Mouse (Mus musculus): ENCODE measurements around the gene Trpm6.
A peak's percentile ranks its signal among the peaks of the same experiment; 100 is the strongest.

Gene Trpm6

GRCm38 (mm10) chr19:18771561-18771960 is 21.8 kb downstream of the Trpm6 start:
- no peak for DNase-seq (ENCODE audit: low read depth)

GRCm38 (mm10) chr19:18772888-18773488 is 23.2 kb downstream of the Trpm6 start:
- no peak for DNase-seq (ENCODE audit: low read depth)

DNA sequence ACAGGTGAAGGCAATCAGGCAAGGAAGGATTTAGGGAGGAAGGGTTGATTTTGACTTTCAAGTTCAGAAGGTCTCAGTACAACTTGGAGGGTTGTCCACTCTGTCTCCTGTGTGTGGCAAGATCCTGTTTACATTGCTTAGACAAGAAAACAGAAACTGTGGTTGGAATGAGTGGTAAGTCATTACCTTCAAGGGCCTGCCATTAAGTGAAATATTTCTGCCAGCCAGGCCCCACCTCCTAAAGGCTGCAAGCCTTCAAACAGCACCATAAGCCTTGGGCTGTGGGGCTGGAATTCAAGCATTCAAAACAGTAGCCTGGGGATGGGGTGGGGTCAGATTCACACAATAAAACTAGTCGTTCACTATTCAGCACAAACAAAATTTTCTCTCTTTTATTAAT is 24.3 kb downstream of the Trpm6 start:
- DNase-seq (ENCODE audit: low read depth) = no peak

- no peak for DNase-seq (ENCODE audit: low read depth)
These were observed 49.9 kb downstream of the Trpm6 start for GRCm38 (mm10) chr19:18799646-18800045.

DNA sequence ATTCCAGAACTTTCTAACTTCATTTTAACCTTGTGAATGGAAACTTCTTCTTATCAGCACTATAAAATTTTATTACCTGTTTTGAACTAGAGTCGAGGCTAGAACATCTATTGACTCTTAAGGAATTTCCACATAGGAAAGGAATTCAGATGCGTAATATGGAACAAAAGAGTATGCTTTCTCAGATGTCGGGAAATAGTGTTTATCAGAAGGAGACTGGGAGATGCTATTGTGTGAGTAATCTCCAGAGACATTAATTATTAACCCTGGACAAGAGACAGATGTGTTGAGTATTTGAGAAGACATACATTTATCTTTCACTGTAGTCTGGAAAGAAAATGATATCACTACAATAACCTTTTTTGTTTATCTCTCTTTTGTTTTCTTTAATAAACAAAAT is 61.5 kb downstream of the Trpm6 start:
- no peak for DNase-seq (ENCODE audit: low read depth)

- no peak for DNase-seq (ENCODE audit: low read depth)
These were observed 65.4 kb downstream of the Trpm6 start for GRCm38 (mm10) chr19:18815170-18815569.

GRCm38 (mm10) chr19:18817425-18817824 is 67.6 kb downstream of the Trpm6 start:
- DNase-seq (ENCODE audit: low read depth) = no peak

GRCm38 (mm10) chr19:18828601-18829000 is 78.8 kb downstream of the Trpm6 start:
- no peak for DNase-seq (ENCODE audit: low read depth)

- no peak for DNase-seq (ENCODE audit: low read depth)
These were observed 81.4 kb downstream of the Trpm6 start for GRCm38 (mm10) chr19:18831196-18831595.

- peak; percentile 54 for DNase-seq (ENCODE audit: low read depth)
These were observed 85.2 kb downstream of the Trpm6 start for GRCm38 (mm10) chr19:18834971-18835370.

- no peak for DNase-seq (ENCODE audit: low read depth)
These were observed 92.2 kb downstream of the Trpm6 start for GRCm38 (mm10) chr19:18841789-18842562.

GRCm38 (mm10) chr19:18842626-18843025 is 92.8 kb downstream of the Trpm6 start:
- no peak for DNase-seq (ENCODE audit: low read depth)

GRCm38 (mm10) chr19:18846336-18846735 is 96.6 kb downstream of the Trpm6 start:
- no peak for DNase-seq (ENCODE audit: low read depth)

DNA sequence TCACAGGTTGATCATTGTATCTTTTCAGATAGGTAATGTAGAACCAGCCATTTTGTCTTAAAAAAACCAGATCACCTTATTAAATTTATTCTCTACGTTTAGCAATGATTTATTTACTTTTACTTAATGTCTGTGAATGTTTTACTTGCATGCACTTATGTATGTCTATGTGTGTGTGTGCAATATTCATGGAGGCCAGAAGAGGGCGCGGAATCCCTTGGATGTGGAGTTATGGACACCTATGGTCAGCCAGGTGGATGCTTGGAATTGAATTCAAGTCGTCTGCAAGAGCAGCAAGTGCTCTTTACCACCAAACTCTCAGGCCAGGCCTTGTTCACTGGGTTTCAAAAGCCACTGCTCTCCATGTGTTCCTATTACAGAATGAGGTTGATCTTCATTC is 118.5 kb downstream of the Trpm6 start:
- DNase-seq (ENCODE audit: low read depth) = no peak

DNA sequence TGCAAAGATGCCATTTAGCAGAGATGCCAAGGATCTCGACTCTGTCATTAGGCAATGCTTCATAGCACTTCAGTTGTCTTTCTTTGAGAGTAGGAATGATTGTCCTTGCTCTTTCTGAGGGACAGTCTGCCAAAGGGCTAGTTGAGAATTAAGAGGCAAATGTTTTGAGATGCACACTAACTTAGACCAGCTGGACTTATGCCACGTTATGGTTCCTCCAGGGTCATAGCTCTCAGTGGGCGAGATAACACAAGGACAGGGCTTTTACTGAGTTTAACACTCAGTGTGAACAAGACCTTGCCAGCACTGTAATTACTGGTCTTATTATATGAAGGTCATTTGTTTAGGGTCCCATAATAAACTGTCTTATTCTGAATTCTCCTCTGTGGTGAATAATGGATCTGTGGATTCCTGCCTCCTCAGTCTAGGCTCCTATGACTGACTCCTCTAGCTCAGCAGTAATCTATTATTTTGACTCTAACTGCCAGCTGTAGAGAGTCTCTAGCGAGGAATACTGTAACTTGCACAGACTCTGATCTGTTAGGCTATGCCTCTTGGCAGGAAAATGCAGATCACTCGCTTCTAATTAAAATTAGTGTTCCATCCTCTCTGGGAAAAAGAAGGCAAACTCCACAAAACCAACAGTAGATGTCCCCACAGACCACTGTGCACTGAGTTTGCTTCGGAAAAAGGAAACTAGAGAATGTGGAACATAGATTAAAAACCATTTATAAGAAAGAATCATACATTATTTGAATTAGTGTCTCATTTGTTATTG is 123.2 kb downstream of the Trpm6 start:
- no peak for DNase-seq (ENCODE audit: low read depth)

DNA sequence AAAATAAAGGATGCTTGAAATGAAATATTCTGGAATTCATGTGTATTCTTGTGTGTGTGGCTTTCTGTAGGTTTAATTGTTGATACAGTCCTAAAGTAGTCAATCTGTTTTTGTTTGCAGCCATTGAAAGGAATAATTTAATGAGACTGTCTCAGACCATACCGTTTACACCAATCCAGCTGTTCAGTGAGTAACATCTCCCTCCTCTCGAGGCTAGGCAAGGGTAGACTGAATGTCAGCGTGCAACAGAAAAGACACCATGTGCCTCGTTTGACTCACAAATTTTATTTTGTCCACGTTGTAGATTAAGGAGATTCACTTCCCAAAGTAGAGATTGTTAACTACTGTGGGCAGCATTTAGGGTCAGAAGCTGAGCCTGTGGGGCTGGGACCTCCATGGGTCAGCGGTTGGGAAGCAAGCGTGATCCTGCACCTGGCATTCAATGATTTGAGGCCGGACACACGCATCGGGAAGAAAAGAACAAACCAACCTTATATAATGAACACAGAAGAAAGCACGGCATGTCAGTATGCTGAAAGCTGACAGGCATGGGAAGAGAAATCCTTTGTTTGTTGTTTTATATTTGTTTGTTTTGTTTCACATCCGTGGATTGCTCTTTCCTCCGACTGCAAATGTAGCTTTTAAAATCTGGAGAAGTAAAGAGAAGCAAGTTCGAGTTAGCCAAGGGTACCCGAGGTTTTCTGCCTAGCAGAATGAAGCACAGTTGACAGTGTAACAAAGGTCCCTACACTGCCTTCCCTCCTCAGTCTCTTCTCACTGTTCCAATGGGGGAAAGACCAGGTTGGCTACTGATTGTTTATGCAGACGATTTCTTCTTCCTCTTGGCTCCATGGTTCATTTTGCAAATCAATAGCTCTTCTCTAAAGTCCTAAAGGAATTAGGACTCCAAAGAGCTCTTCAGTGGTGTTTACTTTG is 124.2 kb downstream of the Trpm6 start:
- no peak for DNase-seq (ENCODE audit: low read depth)

DNA sequence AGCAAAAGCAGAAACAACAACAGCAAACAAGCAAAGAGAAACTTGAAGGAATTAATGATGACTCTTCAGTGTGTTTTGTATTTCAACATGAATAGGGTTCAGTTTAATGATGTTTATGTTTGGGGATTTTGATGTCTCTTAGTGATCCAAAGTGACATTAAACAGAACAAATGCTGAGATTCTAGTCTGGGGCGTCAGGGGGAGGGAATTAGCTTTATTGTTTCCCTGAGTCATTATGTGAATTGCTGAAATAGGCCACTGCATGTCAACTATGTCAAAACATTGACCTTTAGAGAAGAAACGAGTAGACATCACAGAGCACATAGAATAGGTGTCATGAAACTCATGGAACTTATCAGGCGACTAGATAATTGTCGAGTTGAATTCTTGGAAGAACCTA is 129.5 kb downstream of the Trpm6 start:
- DNase-seq (ENCODE audit: low read depth) = no peak

DNA sequence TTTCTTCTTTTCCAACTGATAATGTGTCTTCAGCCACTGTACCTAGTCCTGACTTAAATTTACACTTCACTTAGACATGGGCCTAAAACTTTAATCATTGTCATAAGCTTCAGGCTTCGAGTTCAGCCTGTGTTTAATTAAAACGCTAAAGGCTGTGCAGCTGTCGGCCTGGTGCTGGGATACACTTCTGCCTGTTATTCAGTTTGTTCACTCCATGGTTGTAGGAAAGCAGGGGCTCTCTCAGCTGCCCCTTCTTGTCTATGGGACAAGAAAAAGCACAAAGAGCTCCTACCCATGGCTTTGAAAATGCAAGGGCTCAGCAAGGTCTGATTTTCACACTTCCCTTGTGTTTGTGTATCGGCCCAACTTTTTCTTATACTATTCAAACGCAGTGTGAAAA is 131.4 kb downstream of the Trpm6 start:
- no peak for DNase-seq (ENCODE audit: low read depth)

DNA sequence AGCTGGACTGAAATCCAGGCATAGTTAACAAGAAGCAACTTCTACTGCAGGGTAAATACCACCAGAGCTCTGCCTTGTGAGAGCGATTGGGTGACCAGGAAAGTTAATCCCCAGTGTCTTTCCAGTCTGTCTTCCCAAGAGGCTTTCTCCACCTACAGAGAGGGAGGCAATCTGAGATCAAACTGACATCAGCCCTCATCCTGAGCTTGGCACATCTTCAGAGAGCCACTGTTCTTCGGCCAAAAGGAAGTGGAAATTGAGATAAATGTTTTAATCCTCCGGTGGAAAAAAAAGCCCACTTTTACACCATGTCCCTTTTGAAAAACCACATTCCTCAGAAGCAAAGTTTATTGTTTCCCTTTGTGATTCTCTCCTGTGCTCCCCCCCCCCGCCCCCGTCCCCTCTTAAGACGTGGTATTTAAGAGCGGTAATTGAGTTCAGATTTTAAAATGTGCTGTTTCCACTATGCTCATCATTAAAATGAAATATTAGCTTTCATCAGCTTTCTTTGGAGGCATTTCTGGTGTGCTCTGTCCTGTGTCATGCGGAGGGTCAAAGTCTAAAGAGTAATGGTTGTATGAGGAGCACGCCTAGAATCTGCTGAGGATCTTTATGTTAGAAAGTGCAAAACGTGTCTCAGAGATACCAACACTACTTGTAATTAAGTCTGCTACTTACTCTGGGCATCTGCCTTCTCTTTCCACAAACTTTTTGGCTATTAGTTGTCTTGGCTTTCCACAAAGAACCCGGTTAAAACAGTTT is 138.0 kb downstream of the Trpm6 start:
- no peak for DNase-seq (ENCODE audit: low read depth)

- DNase-seq (ENCODE audit: low read depth) = no peak
These were observed 138.8 kb downstream of the Trpm6 start for GRCm38 (mm10) chr19:18888491-18889116.
